8 mouse cellular contexts compared by ENCODE assay signal in the genomic region with DNA sequence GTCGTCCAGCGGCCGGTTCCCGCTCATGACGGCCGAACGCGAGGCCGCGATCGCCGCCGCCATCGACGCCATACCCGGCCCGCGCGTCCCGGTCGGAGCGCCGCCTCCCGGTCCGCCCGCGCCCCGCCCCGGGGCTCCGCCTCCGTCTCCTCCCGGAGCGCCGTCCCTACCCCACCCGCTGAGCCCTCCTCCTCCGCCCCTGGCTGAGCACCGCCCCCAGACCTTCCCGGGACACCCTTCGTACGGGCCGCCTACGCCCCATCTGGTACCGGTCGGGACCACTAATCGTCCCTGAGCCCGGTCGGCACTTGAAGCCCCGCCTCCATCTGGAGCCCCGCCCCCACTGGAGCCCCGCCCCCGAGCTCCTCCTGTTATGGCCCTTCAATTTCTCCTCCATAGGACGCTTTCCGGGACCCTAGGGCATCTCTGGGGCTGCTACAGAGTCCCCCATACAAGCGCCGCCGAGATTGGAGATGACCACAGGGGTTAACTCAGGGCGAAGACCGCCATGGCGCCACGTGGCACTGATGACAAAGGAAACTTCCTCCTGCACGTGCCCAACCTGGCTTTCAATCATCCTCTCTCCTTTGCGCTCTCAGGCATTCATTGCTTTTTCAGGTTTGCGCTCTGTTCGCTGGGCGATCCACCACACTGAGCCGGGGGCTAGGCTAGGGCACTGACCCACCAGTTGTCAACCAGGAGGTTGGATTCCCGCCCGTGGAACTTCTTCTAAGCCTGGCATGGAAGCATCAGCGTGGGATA. TPM values are rescaled to one million over a fixed set of nuclear protein-coding genes. Genes with fewer than 3 reads are reported as not detected.
DNase-seq lines count a peak whose midpoint lies in the region; ATAC-seq lines count a peak whose summit lies in the region.

A gene (minus strand): TSS at position 258 of the 762 bp plus-strand sequence.

- peak within 1 kb of the TSS; percentile 86 for H3K9ac ChIP-seq in hindbrain, embryonic 12.5 days

- ATAC-seq in hindbrain, embryonic 12.5 days (ENCODE audit: low FRiP score): peak; percentile 89

- no peaks in the 10 kb centered on the region for H3K27me3 ChIP-seq in hindbrain, embryonic 12.5 days

- peak within 1 kb of the TSS; percentile 75 for H3K4me3 ChIP-seq in hindbrain, embryonic 12.5 days

- H3K9me3 ChIP-seq in hindbrain, embryonic 12.5 days (replicated peaks): no peaks in the 10 kb centered on the region

- peak; percentile 76 for DNase-seq in R1 (ENCODE audit: low read depth, low spot score)
- peak; percentile 85 to 89 for DNase-seq in cerebellum, postnatal 14 days
- peak; percentile 67 to 71 for DNase-seq in frontal cortex, postnatal 14 days (ENCODE audit: low spot score in 2 of 2)
- DNase-seq in layer of hippocampus, postnatal 14 days (ENCODE audit: low spot score in 2 of 2): peak; percentile 82 to 89
- peak; percentile 95 for DNase-seq in lung, postnatal 10 days
- peak; percentile 72 for DNase-seq in ovary, postnatal 14 days (ENCODE audit: low spot score)
- DNase-seq in thymus, postnatal 10 days (ENCODE audit: low spot score in 2 of 2): peak; percentile 50 to 55

- H3K4me1 ChIP-seq in hindbrain, embryonic 12.5 days: peaks cover 43% of the 10 kb centered on the region

- peak within 1 kb of the TSS; percentile 78 for H3K4me2 ChIP-seq in hindbrain, embryonic 12.5 days (replicated peaks)

- H3K36me3 ChIP-seq in hindbrain, embryonic 12.5 days: no peaks in the 10 kb centered on the region

- H3K27ac ChIP-seq in hindbrain, embryonic 12.5 days: peak within 1 kb of the TSS; percentile 86

- WGBS in hindbrain, embryonic 12.5 days: 1% methylated on average over 56 of the region's 69 CpGs

RNA-seq across cellular contexts. Expression of the gene that starts here (rescaled TPM):
- polyA plus RNA-seq in hindbrain, embryonic 12.5 days (2016; fragmentation: Nextera tagmentation; extraction: Ambion mirVana): 26.6 and 31.2 TPM in 2 replicates
- 10 to 100 TPM; 94.7 to 99.2 TPM for total RNA-seq in layer of hippocampus, postnatal 14 days (2021)

Comparison
In these comparisons a context has a peak if more than half of its experiments do, and no peak if none do; other contexts are left out.
1. Peak in every context shown above with its lines: DNase-seq, ATAC-seq, H3K4me3 ChIP-seq and H3K27ac ChIP-seq.